Mouse (Mus musculus) gastrocnemius, postnatal 4 days (tissue): ENCODE measurements around the gene Prr7. TPM values are rescaled to one million over a fixed set of nuclear protein-coding genes. Genes with fewer than 3 reads are reported as not detected.

Source experiments
- DNase-seq, 2 experiments: peaks; one replicate each; pipeline ENCODE4 v3.0.0; 2021 to 2022; ENCODE audit warnings: low spot score in 2 of 2, mixed read lengths in 2 of 2
- total RNA-seq, 2 experiments: library from RNA; stranded (reverse); gene quantifications; 2 replicates each; pipeline ENCODE4 v1.2.3; 2021

Prr7 gene
- total RNA-seq, 2 experiments from 2014 or later, result 4.3 to 4.7 TPM

GRCm38 (mm10) chr13:55476256-55476655 is 12.2 kb downstream of the Prr7 start:
- no peak for DNase-seq

GRCm38 (mm10) chr13:55477492-55477891 is 13.4 kb downstream of the Prr7 start:
- DNase-seq, result no peak

- DNase-seq, result no peak
These were observed 14.0 kb downstream of the Prr7 start for GRCm38 (mm10) chr13:55478036-55478435.

- no peak for DNase-seq
These were observed 14.9 kb downstream of the Prr7 start for GRCm38 (mm10) chr13:55479008-55479407.

- DNase-seq, result no peak
These were observed 15.9 kb downstream of the Prr7 start for GRCm38 (mm10) chr13:55479929-55480328.

GRCm38 (mm10) chr13:55482542-55482941 is 18.5 kb downstream of the Prr7 start:
- peak in 1 of 2 experiments; percentile 60 for DNase-seq

GRCm38 (mm10) chr13:55483071-55483470 is 19.0 kb downstream of the Prr7 start:
- no peak for DNase-seq

- DNase-seq, result no peak
These were observed 19.5 kb downstream of the Prr7 start for GRCm38 (mm10) chr13:55483593-55483992.

- no peak for DNase-seq
These were observed 20.5 kb downstream of the Prr7 start for GRCm38 (mm10) chr13:55484520-55485088.

GRCm38 (mm10) chr13:55486029-55486794 is 22.1 kb downstream of the Prr7 start:
- peak in 1 of 2 experiments; percentile 68 for DNase-seq

GRCm38 (mm10) chr13:55486916-55487577 is 23.0 kb downstream of the Prr7 start:
- peak in 1 of 2 experiments; percentile 59 for DNase-seq

GRCm38 (mm10) chr13:55487578-55488498 is 23.8 kb downstream of the Prr7 start, which contains the start of gene Dbn1:
Dbn1 (minus strand) TSS chr13:55488111.
- peak in 1 of 2 experiments; percentile 68 for DNase-seq

GRCm38 (mm10) chr13:55494257-55494656 is 30.2 kb downstream of the Prr7 start:
- DNase-seq, result no peak

GRCm38 (mm10) chr13:55494883-55495621 is 31.0 kb downstream of the Prr7 start:
- no peak for DNase-seq

GRCm38 (mm10) chr13:55495702-55496101 is 31.6 kb downstream of the Prr7 start:
- no peak for DNase-seq

GRCm38 (mm10) chr13:55496661-55497060 is 32.6 kb downstream of the Prr7 start:
- no peak for DNase-seq

- DNase-seq, result no peak
These were observed 34.8 kb downstream of the Prr7 start for GRCm38 (mm10) chr13:55498906-55499305.

- no peak for DNase-seq
These were observed 36.5 kb downstream of the Prr7 start for GRCm38 (mm10) chr13:55500575-55500974.

GRCm38 (mm10) chr13:55502405-55502804 is 38.3 kb downstream of the Prr7 start:
- no peak for DNase-seq

- no peak for DNase-seq
These were observed 40.3 kb downstream of the Prr7 start for GRCm38 (mm10) chr13:55504390-55504789.
